Mouse (Mus musculus) neural tube, embryonic 15.5 days (tissue): Measurements from ENCODE around the gene Myo1f. TPM values are rescaled to one million over a fixed set of nuclear protein-coding genes. Genes with fewer than 3 reads are reported as not detected.

Experiments used
- ATAC-seq: fragments of 200-750 bp; cut with Nextera tagmentation; 2 replicates; pipeline ENCODE4 v1.8.0; 2017; ENCODE audit warnings: mild to moderate bottlenecking, moderate TSS enrichment, moderate library complexity; ENCODE audit not compliant: low FRiP score
- H3K27ac ChIP-seq: fragments of 300-500 bp; sonication (generic); replicated peaks from 2 replicates; pipeline ENCODE4 v1.5.1; 2015; ENCODE audit warnings: mild to moderate bottlenecking, inconsistent platforms
- H3K27me3 ChIP-seq: fragments of 300-500 bp; sonication (generic); replicated peaks from 2 replicates; pipeline ENCODE4 v1.6.1; 2015; ENCODE audit warnings: inconsistent platforms
- H3K36me3 ChIP-seq: fragments of 300-500 bp; sonication (generic); 2 replicates; pipeline ENCODE4 v1.6.1; 2015; ENCODE audit warnings: inconsistent platforms
- H3K4me1 ChIP-seq: fragments of 300-500 bp; sonication (generic); 2 replicates; pipeline ENCODE4 v1.6.1; 2015; ENCODE audit warnings: inconsistent platforms
- H3K4me2 ChIP-seq: fragments of 300-500 bp; sonication (generic); 2 replicates; pipeline ENCODE4 v1.6.1; 2015; ENCODE audit warnings: inconsistent platforms, mild to moderate bottlenecking, moderate library complexity
- H3K4me3 ChIP-seq: fragments of 300-500 bp; sonication (generic); replicated peaks from 2 replicates; pipeline ENCODE4 v1.5.1; 2015; ENCODE audit warnings: mild to moderate bottlenecking, inconsistent platforms
- H3K9ac ChIP-seq: fragments of 300-500 bp; sonication (generic); replicated peaks from 2 replicates; pipeline ENCODE4 v1.6.1; 2015; ENCODE audit warnings: mild to moderate bottlenecking, inconsistent platforms
- H3K9me3 ChIP-seq: fragments of 300-500 bp; sonication (generic); replicated peaks from 2 replicates; pipeline ENCODE4 v1.6.1; 2016; ENCODE audit warnings: inconsistent platforms
- WGBS: fragments of 180-500 bp; shearing (Covaris S2); methylation state at CpG from one replicate; pipeline ENCODE4 v1.1.7; 2015; ENCODE audit warnings: mixed read lengths; 5-methylcytosine and 5-hydroxymethylcytosine counted together
- polyA plus RNA-seq: library from polyadenylated mRNA; unstranded; fragments of >200 nt; fragmentation: Nextera tagmentation; extraction: Ambion mirVana; gene quantifications from 2 replicates; pipeline ENCODE4 v1.2.1, GENCODE M21; 2015

The Myo1f gene
- polyA plus RNA-seq, 1 experiment from 2014 or later: 2.1 TPM

DNA sequence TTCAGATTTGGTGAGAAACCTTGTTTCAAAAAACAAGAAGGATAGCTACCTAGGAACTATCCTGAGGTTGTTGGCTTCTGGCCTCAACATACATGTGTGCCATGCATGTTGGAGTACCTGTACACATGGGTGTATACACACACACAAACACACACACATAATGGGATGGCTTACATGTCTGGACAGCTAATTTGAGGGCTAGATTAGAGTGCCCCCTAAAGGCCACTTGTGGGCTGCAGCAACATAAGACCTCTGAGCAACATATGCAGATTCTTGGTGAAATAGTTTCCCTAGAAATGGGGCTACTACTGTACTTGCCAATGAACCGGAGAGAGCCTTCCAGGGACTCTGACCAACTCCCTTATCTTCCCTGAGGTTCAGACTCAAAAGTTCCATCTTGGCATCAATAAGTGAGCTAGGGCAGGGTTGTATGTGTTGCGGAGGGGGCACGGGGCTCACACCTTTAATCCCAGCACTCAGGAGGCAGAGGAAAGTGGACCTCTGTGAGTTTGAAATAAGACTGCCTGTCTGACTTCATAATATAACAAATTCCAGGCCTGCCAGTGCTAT is 16.3 kb upstream of the Myo1f start:
- Histone ChIP-seq H3K9ac (no peak overlapping the region), H3K27me3 (no peaks in the 10 kb centered on the region), H3K9me3 (no peaks in the 10 kb centered on the region), H3K4me3 (no peak overlapping the region), H3K4me2 (no peak overlapping the region), H3K36me3 (peaks cover 48% of the 10 kb centered on the region), H3K4me1 (no peaks in the 10 kb centered on the region), H3K27ac (no peak overlapping the region)
- WGBS: 98% methylated on average over 3 of the region's 3 CpGs
- no peak for ATAC-seq

DNA sequence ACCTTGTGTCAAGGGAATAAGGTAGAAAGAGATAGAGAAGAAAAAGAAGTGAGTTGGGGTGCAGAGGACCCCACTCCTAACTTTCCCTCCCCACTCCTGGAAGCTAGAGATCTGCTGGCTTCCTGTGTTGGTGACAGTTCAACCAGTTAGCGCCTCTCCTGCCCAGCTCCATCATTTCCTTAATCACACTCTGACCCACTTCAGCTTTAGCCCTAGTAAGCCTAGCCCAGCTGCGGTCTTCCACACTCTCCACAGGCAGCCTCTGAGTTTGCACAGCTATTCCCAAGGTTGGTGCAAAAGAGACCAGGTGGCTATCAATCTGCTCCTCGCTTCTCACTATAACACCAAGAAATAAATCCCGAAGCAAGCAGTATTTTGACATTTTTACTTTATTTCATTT is 15.6 kb upstream of the Myo1f start:
- H3K27me3 ChIP-seq: no peaks in the 10 kb centered on the region
- no peaks in the 10 kb centered on the region for H3K9me3 ChIP-seq
- no peak for ATAC-seq
- WGBS: 91% methylated on average over 4 of the region's 4 CpGs
- no peak overlapping the region for H3K4me2 ChIP-seq
- no peaks in the 10 kb centered on the region for H3K4me1 ChIP-seq
- H3K27ac ChIP-seq: no peak overlapping the region
- H3K4me3 ChIP-seq: no peak overlapping the region
- H3K9ac ChIP-seq: no peak overlapping the region
- H3K36me3 ChIP-seq: peaks cover 44% of the 10 kb centered on the region

DNA sequence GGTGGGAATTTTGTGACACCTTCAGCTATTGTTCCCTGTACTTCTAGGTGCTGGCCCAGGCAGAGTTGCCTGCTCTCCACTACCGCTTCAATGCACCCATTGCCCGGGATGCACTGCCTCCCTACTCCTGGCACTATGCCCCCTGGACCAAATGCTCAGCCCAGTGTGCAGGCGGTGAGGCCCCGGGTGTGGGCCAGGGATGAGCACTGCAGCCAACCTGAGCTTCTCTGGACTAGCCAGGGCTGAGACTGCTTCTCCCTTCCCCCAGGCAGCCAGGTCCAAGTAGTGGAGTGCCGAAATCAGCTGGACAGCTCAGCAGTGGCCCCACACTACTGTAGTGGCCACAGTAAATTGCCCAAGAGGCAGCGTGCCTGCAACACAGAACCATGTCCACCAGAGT is 6.3 kb upstream of the Myo1f start:
- no peak for ATAC-seq
- 95% methylated on average over 6 of the region's 6 CpGs for WGBS
- Histone ChIP-seq H3K4me3 (no peak overlapping the region), H3K27me3 (no peaks in the 10 kb centered on the region), H3K9ac (no peak overlapping the region), H3K4me1 (no peaks in the 10 kb centered on the region), H3K9me3 (no peaks in the 10 kb centered on the region), H3K4me2 (no peak overlapping the region), H3K27ac (no peak overlapping the region), H3K36me3 (peaks cover 42% of the 10 kb centered on the region)

DNA sequence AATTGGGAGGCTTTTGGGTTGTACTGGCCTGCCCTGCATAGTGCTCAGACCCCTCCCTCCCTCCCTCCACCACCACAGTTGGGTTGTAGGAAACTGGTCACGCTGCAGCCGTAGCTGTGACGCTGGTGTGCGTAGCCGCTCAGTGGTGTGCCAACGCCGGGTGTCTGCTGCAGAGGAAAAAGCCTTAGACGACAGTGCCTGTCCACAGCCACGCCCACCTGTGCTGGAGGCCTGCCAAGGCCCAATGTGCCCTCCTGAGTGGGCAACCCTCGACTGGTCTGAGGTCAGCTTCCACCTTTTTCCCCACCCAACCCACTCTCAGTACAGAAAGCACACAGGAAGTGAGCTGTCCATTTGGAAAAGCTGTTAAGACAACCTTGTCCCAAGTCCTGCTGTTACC is 5.1 kb upstream of the Myo1f start:
- no peak overlapping the region for H3K27ac ChIP-seq
- no peaks in the 10 kb centered on the region for H3K9me3 ChIP-seq
- WGBS: 90% methylated on average over 10 of the region's 10 CpGs
- no peaks in the 10 kb centered on the region for H3K4me1 ChIP-seq
- no peak for ATAC-seq
- no peak overlapping the region for H3K4me3 ChIP-seq
- H3K36me3 ChIP-seq: peaks cover 34% of the 10 kb centered on the region
- H3K4me2 ChIP-seq: no peak overlapping the region
- no peak overlapping the region for H3K9ac ChIP-seq
- H3K27me3 ChIP-seq: no peaks in the 10 kb centered on the region

DNA sequence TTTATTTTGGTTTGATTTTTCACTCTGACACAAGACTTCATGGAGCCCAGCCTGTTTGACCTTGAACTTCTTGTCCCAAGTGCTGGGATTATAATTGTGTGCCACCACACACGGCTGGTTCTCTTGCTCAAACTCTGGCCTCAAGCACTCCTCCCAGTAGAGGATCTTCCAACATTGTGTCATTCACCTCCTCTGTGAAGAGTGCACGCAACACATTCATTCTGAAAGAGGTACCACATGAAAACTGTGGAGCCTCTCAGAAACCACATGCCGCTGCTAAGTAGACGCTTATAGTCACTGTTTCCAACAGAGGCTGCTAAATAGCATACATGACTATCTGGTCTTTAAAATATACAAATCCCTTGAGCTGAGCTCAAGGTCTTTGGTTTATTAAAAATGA is 3.4 kb upstream of the Myo1f start:
- no peak overlapping the region for H3K27ac ChIP-seq
- no peaks in the 10 kb centered on the region for H3K9me3 ChIP-seq
- H3K27me3 ChIP-seq: no peaks in the 10 kb centered on the region
- H3K4me2 ChIP-seq: no peak overlapping the region
- H3K4me1 ChIP-seq: no peaks in the 10 kb centered on the region
- ATAC-seq: no peak
- H3K4me3 ChIP-seq: no peak overlapping the region
- H3K9ac ChIP-seq: no peak overlapping the region
- H3K36me3 ChIP-seq: peaks cover 32% of the 10 kb centered on the region
- 94% methylated on average over 4 of the region's 4 CpGs for WGBS

DNA sequence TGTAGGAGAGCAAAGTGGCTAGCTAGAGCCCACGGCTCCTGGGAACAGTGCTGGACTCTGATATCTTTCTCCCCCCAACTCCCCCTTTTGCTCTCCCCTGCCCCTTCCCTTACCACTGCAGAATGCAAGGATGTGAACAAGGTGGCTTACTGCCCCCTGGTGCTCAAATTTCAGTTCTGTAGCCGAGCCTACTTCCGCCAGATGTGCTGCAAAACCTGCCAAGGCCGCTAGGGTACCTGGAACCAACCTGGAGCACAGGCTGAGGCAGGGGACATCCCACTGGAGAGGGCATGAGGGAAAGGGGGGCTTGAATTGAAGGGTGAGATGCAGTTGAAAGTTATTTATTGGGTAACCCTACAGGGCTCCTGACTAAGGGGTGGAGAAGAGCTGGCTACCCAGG is 2.5 kb upstream of the Myo1f start:
- Histone ChIP-seq H3K4me1 (no peaks in the 10 kb centered on the region), H3K9me3 (no peaks in the 10 kb centered on the region), H3K4me3 (no peak overlapping the region), H3K27ac (no peak overlapping the region), H3K4me2 (no peak overlapping the region), H3K9ac (no peak overlapping the region), H3K27me3 (no peaks in the 10 kb centered on the region), H3K36me3 (peaks cover 27% of the 10 kb centered on the region)
- 43% methylated on average over 4 of the region's 4 CpGs for WGBS
- no peak for ATAC-seq

DNA sequence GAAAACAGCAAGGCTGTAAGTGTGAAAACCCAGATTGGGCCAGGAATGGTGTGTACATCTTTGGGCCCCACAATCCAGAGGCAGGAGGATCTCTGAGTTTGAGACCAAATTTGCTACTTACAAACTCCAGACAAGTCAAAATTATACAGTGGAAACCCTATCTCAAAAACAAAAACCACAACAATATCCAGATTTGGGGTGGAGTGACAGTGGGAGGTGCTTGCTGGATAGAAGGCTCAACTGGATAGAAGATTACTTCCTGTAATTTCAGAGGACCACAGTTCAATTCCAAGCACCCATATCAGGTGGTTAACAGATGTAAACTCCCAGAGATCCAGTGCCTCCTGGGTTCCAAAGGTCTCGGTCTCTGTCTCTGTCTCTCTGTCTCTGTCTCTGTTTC is 971 bp upstream of the Myo1f start:
- H3K4me3 ChIP-seq: no peak overlapping the region
- H3K36me3 ChIP-seq: peaks cover 14% of the 10 kb centered on the region
- 100% methylated on average over 1 of the region's 1 CpGs for WGBS
- no peak overlapping the region for H3K4me2 ChIP-seq
- H3K27ac ChIP-seq: no peak overlapping the region
- no peak overlapping the region for H3K9ac ChIP-seq
- H3K27me3 ChIP-seq: no peaks in the 10 kb centered on the region
- no peaks in the 10 kb centered on the region for H3K9me3 ChIP-seq
- no peak for ATAC-seq
- H3K4me1 ChIP-seq: no peaks in the 10 kb centered on the region

DNA sequence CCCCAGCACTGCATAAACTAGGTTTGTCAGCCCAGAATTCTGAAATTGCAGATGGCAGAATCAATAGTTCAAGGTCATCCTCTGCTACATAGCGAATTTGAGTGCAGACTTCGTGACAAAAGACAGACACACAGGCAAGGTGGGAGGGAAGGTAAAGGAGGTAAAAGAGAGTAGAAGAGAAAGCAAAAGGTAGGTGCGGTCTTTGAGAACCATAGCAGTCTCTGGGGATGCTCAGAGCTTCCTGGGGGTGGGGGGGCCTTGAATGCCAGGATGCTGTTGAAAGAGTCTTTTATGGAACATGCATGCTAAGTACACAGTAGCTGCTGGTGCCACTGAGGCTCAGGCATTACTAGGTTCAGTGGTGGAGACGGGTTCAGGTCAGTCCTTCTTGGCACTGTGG is 2.4 kb downstream of the Myo1f start:
- Histone ChIP-seq H3K27me3 (no peaks in the 10 kb centered on the region), H3K36me3 (no peaks in the 10 kb centered on the region), H3K4me2 (no peak overlapping the region), H3K9me3 (no peaks in the 10 kb centered on the region), H3K4me3 (no peak overlapping the region), H3K4me1 (no peaks in the 10 kb centered on the region), H3K9ac (no peak overlapping the region), H3K27ac (no peak overlapping the region)
- WGBS: 85% methylated on average over 4 of the region's 4 CpGs
- no peak for ATAC-seq

DNA sequence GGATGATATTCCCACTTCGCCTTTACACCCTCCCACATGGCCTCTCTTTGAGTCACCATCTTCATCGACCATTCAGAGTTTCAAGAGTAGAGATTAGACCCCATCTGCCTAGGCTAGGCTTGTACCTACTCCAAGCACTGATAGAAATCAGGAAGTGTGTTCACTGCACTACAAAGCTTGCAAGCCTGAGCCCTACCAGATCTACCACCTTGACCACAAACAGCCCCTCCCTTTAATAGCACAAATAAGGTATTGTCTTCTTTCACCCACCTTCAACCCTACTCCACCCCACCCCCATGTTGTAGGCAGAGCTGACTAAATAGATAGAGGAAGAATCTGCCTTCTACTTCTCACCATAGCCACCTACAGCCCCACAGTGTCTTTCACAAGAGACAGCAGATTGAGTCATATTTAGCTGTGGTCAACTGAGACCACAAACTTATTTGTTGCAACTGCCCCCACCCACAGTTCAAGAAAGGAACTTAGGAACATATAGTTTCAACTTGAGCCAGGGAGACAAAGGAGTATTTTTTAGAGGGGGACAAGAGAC is 8.1 kb downstream of the Myo1f start:
- Histone ChIP-seq H3K36me3 (no peaks in the 10 kb centered on the region), H3K4me1 (no peaks in the 10 kb centered on the region), H3K27me3 (no peaks in the 10 kb centered on the region), H3K9me3 (no peaks in the 10 kb centered on the region), H3K4me3 (no peak overlapping the region), H3K27ac (no peak overlapping the region), H3K4me2 (no peak overlapping the region), H3K9ac (no peak overlapping the region)
- WGBS: 85% methylated on average over 2 of the region's 2 CpGs
- no peak for ATAC-seq

DNA sequence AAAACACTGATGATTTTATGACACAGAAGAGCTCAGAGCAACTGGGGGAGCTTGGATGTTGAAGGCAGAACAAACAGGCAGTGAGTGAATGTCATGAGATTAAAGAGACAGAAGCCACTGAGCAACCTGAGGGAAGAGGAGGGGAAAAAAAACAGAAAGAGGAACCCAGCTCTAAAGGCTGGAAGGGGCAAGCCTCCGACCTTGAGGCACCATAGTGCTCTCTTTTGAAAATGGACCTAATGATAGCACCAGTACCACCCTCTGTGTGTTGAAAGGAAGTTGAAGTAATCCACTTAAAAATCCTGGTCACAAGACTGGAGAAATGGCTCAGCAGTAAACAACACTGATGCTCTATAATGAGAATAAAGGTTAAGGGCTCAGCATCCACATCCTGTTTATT is 9.1 kb downstream of the Myo1f start:
- no peaks in the 10 kb centered on the region for H3K36me3 ChIP-seq
- 67% methylated on average over 1 of the region's 1 CpGs for WGBS

DNA sequence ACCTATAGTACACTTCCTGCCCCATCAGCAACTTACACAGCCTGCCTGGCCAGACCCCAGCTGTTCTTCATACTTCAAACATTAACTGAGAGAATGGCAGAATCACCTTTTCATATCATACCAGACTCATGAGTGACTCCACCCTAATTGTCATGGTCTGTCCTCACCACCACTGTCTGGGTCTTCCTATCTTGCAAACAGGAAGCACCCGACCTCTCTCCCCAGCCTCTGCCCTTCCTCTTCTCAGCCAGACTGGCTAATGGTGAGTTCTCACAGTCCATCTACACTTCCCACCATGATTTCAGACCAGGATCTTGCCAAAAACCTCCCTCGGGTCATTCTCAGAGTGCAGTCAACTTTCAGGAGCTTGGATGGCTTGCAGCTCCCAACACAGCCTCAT is 10.7 kb downstream of the Myo1f start:
- 80% methylated on average over 2 of the region's 2 CpGs for WGBS
- ATAC-seq: no peak

More for the DNA sequence above, 9.1 kb downstream of the Myo1f start:
- Histone ChIP-seq H3K27me3 (no peaks in the 10 kb centered on the region), H3K9me3 (no peaks in the 10 kb centered on the region), H3K4me1 (no peaks in the 10 kb centered on the region), H3K27ac (no peak overlapping the region), H3K9ac (no peak overlapping the region), H3K4me2 (no peak overlapping the region), H3K4me3 (no peak overlapping the region)
- ATAC-seq: no peak

DNA sequence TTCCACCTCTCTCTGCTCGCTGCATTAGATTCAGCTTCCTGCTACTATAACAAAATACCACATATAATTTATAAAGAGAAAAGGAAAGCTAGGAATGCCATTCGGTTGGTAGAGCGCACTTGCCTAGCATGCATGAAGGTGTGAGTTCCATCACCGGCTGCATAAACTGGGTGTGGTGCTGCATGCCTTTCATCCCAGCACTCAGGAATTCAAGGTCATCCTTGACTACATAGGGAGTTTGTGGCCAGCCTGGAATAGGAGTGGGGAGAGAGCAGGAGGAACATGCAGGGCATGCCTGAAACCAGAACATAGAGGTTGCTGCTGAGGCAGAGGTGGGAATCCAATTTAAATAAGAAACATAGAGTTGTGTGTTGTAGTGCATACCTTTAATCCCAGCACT is 28.6 kb downstream of the Myo1f start:
- Histone ChIP-seq H3K4me3 (no peak overlapping the region), H3K4me2 (no peak overlapping the region), H3K36me3 (no peaks in the 10 kb centered on the region), H3K4me1 (no peaks in the 10 kb centered on the region), H3K9ac (no peak overlapping the region), H3K27me3 (no peaks in the 10 kb centered on the region), H3K27ac (no peak overlapping the region), H3K9me3 (no peaks in the 10 kb centered on the region)
- ATAC-seq: no peak
- WGBS: 96% methylated on average over 4 of the region's 4 CpGs

More for the DNA sequence above, 10.7 kb downstream of the Myo1f start:
- no peaks in the 10 kb centered on the region for H3K4me1 ChIP-seq
- no peaks in the 10 kb centered on the region for H3K36me3 ChIP-seq
- H3K27ac ChIP-seq: no peak overlapping the region
- H3K4me3 ChIP-seq: no peak overlapping the region
- H3K27me3 ChIP-seq: no peaks in the 10 kb centered on the region
- no peak overlapping the region for H3K4me2 ChIP-seq
- no peaks in the 10 kb centered on the region for H3K9me3 ChIP-seq
- no peak overlapping the region for H3K9ac ChIP-seq

DNA sequence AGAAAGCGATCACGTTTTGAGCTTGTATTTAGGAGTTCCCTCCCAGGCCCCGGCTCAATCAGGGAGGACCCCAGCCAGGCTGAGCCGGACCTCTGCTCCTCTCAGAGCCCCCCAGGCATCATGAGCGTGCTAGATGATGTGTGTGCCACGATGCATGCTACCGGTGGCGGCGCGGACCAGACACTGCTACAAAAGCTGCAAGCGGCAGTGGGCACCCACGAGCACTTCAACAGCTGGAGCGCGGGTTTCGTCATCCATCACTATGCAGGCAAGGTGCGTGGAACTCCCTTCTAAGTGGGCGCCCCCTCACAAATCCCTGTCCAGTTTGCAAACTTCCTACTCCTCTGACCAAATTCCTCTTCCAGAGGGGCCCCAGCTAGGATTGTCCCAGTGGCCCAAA is 30.5 kb downstream of the Myo1f start:
- H3K27ac ChIP-seq: no peak overlapping the region
- no peaks in the 10 kb centered on the region for H3K9me3 ChIP-seq
- H3K36me3 ChIP-seq: no peaks in the 10 kb centered on the region
- H3K4me2 ChIP-seq: no peak overlapping the region
- H3K27me3 ChIP-seq: no peaks in the 10 kb centered on the region
- no peak overlapping the region for H3K4me3 ChIP-seq
- 66% methylated on average over 17 of the region's 17 CpGs for WGBS
- ATAC-seq: no peak
- no peak overlapping the region for H3K9ac ChIP-seq
- H3K4me1 ChIP-seq: no peaks in the 10 kb centered on the region
